Comparison of ENCODE assay signal across 26 mouse cellular contexts in genomic region chr13:20800569-20800968, GRCm38 (mm10). TPM values are rescaled to one million over a fixed set of nuclear protein-coding genes. Genes with fewer than 3 reads are reported as not detected.
A peak's percentile ranks its signal among the peaks of the same experiment; 100 is the strongest.
DNase-seq lines count a peak whose midpoint lies in the region; ATAC-seq and TF ChIP-seq lines count a peak whose summit lies in the region.
"Had no signal": no experiment of that assay in that cellular context is flagged by ENCODE, and none has a peak within 500 bp of the region (broad histone marks: within the 10 kb centered on the region; RNA-seq: fewer than 3 reads in every experiment).

No protein-coding gene starts in this region.

- DNase-seq in embryo, embryonic 10 days (ENCODE audit: low spot score) = peak; percentile 27
- DNase-seq in embryo, embryonic 10.5 days (ENCODE audit: low spot score) = no peak
- DNase-seq in heart, postnatal 4 days = peak; percentile 11
- no peak for DNase-seq in heart, adult 9 months (ENCODE audit: low spot score in 2 of 2)
- peak; percentile 72 for DNase-seq in kidney, postnatal 0 days (ENCODE audit: low spot score)
- no peak for DNase-seq in kidney, postnatal 25 days
- DNase-seq in midbrain, embryonic 11.5 days (ENCODE audit: low spot score, missing footprints) = no peak
- DNase-seq in midbrain, embryonic 14.5 days = no peak
- DNase-seq: cerebellum, adult 11-12 months; cerebellum, postnatal 10 days; gastrocnemius, postnatal 25 days; layer of hippocampus, adult 9-11 months; lung, postnatal 4 days; right cerebral cortex, adult 18-20 months; right cerebral cortex, postnatal 4 days; thymus, postnatal 25 days had no signal

- TF ChIP-seq CTCF in kidney, postnatal 0 days (IDR thresholded peaks at IDR 0.05; ENCODE audit: low read depth) = no peak

- no peak overlapping the region for H3K4me3 ChIP-seq in kidney, postnatal 0 days (replicated peaks; ENCODE audit: low read depth, low read length)
- H3K4me3 ChIP-seq in midbrain, embryonic 11.5 days (ENCODE audit: low read depth, low read length) = no peak overlapping the region
- no peak overlapping the region for H3K4me3 ChIP-seq in midbrain, embryonic 14.5 days (replicated peaks; ENCODE audit: low read depth, low read length)
- H3K4me3 ChIP-seq: forebrain, embryonic 15.5 days; heart, embryonic 15.5 days; hindbrain, embryonic 15.5 days; limb, embryonic 15.5 days; lung, embryonic 15.5 days; myocyte; neural tube, embryonic 13.5 days had no signal

- no peak for ATAC-seq in kidney, postnatal 0 days (replicated peaks; ENCODE audit: low FRiP score, low read depth)
- ATAC-seq in midbrain, embryonic 11.5 days (ENCODE audit: low FRiP score) = peak; percentile 35; the same call in 1 of the 2 replicates
- no peak for ATAC-seq in midbrain, embryonic 14.5 days (ENCODE audit: low FRiP score, low TSS enrichment)
- ATAC-seq: CD4-positive, CD25-positive, alpha-beta regulatory T cell, adult 4 months; forebrain, embryonic 15.5 days; midbrain, embryonic 16.5 days had no signal

- H3K9ac ChIP-seq in kidney, postnatal 0 days (ENCODE audit: low read depth, low read length) = no peak overlapping the region
- H3K9ac ChIP-seq in midbrain, embryonic 11.5 days (ENCODE audit: low read length) = no peak overlapping the region
- H3K9ac ChIP-seq in midbrain, embryonic 14.5 days (replicated peaks; ENCODE audit: low read length) = no peak overlapping the region
- H3K9ac ChIP-seq: forebrain, embryonic 15.5 days; heart, embryonic 15.5 days; hindbrain, embryonic 15.5 days; limb, embryonic 15.5 days; liver, embryonic 14.5 days; lung, embryonic 15.5 days; neural tube, embryonic 13.5 days had no signal

- no peak overlapping the region for H3K27ac ChIP-seq in kidney, postnatal 0 days
- H3K27ac ChIP-seq in midbrain, embryonic 11.5 days (ENCODE audit: low read depth, low read length) = no peak overlapping the region
- no peak overlapping the region for H3K27ac ChIP-seq in midbrain, embryonic 14.5 days (replicated peaks; ENCODE audit: low read depth, low read length)
- H3K27ac ChIP-seq: forebrain, embryonic 15.5 days; heart, embryonic 15.5 days; hindbrain, embryonic 15.5 days; limb, embryonic 15.5 days; liver, embryonic 14.5 days; lung, embryonic 15.5 days; neural tube, embryonic 13.5 days had no signal

- H3K4me1 ChIP-seq in kidney, postnatal 0 days (replicated peaks; ENCODE audit: insufficient read depth, low read length) = no peaks in the 10 kb centered on the region; the same call in 1 of the 2 replicates
- no peaks in the 10 kb centered on the region for H3K4me1 ChIP-seq in midbrain, embryonic 11.5 days (ENCODE audit: control insufficient read depth, insufficient read depth, low read length)
- no peaks in the 10 kb centered on the region for H3K4me1 ChIP-seq in midbrain, embryonic 14.5 days (ENCODE audit: control insufficient read depth, insufficient read depth, low read length)
- H3K4me1 ChIP-seq: forebrain, embryonic 15.5 days; heart, embryonic 15.5 days; hindbrain, embryonic 15.5 days; limb, embryonic 15.5 days; lung, embryonic 15.5 days; neural tube, embryonic 13.5 days had no signal

- no peak overlapping the region for H3K4me2 ChIP-seq in kidney, postnatal 0 days (ENCODE audit: low read length)
- H3K4me2 ChIP-seq in midbrain, embryonic 11.5 days = no peak overlapping the region
- no peak overlapping the region for H3K4me2 ChIP-seq in midbrain, embryonic 14.5 days (ENCODE audit: low read length)
- H3K4me2 ChIP-seq: forebrain, embryonic 15.5 days; heart, embryonic 15.5 days; hindbrain, embryonic 15.5 days; limb, embryonic 15.5 days; lung, embryonic 15.5 days; neural tube, embryonic 13.5 days had no signal

- WGBS in kidney, postnatal 0 days = 39% methylated on average over 3 of the region's 3 CpGs
- WGBS in midbrain, embryonic 11.5 days = 75% methylated on average over 3 of the region's 3 CpGs
- 69% methylated on average over 3 of the region's 3 CpGs for WGBS in midbrain, embryonic 14.5 days

- H3K36me3 ChIP-seq in kidney, postnatal 0 days (ENCODE audit: insufficient read depth, low read length) = no peaks in the 10 kb centered on the region
- H3K36me3 ChIP-seq in midbrain, embryonic 11.5 days (ENCODE audit: control insufficient read depth, insufficient read depth, low read length) = no peaks in the 10 kb centered on the region
- H3K36me3 ChIP-seq in midbrain, embryonic 14.5 days (ENCODE audit: control insufficient read depth, insufficient read depth, low read length) = no peaks in the 10 kb centered on the region
- H3K36me3 ChIP-seq: forebrain, embryonic 15.5 days; heart, embryonic 15.5 days; hindbrain, embryonic 15.5 days; limb, embryonic 15.5 days; lung, embryonic 15.5 days; neural tube, embryonic 13.5 days had no signal

- no peaks in the 10 kb centered on the region for H3K27me3 ChIP-seq in kidney, postnatal 0 days (ENCODE audit: insufficient read depth, low read length)
- no peaks in the 10 kb centered on the region for H3K27me3 ChIP-seq in midbrain, embryonic 11.5 days (ENCODE audit: control insufficient read depth, insufficient read depth, low read length)
- no peaks in the 10 kb centered on the region for H3K27me3 ChIP-seq in midbrain, embryonic 14.5 days (ENCODE audit: control insufficient read depth, insufficient read depth, low read length)
- H3K27me3 ChIP-seq: forebrain, embryonic 15.5 days; heart, embryonic 15.5 days; hindbrain, embryonic 15.5 days; limb, embryonic 15.5 days; lung, embryonic 15.5 days; neural tube, embryonic 13.5 days had no signal

- no peaks in the 10 kb centered on the region for H3K9me3 ChIP-seq in kidney, postnatal 0 days (replicated peaks; ENCODE audit: low read length)
- H3K9me3 ChIP-seq in midbrain, embryonic 11.5 days (ENCODE audit: control insufficient read depth, low read length) = no peaks in the 10 kb centered on the region
- no peaks in the 10 kb centered on the region for H3K9me3 ChIP-seq in midbrain, embryonic 14.5 days (ENCODE audit: control insufficient read depth, low read length)
- H3K9me3 ChIP-seq: forebrain, embryonic 15.5 days; heart, embryonic 15.5 days; hindbrain, embryonic 15.5 days; limb, embryonic 15.5 days; lung, embryonic 15.5 days; neural tube, embryonic 13.5 days had no signal

RNA-seq across cellular contexts. Expression of gene Aoah, which starts 6.7 kb away (rescaled TPM):
- 1 to 10 TPM in 1 of 2 experiments, under 1 TPM in 1; 0.97 to 1.0 TPM for total RNA-seq in heart, postnatal 4 days (2021)
- 4.2 and 5.1 TPM in 2 replicates for polyA plus RNA-seq in kidney, postnatal 0 days (2015; fragmentation: Nextera tagmentation; extraction: Ambion mirVana)
- polyA plus RNA-seq in midbrain, embryonic 11.5 days (2014; fragmentation: Nextera tagmentation; extraction: Ambion mirVana) = 0.87 and 1.1 TPM in 2 replicates
- 0.68 TPM in 1 of 2 replicates, not detected in the other for polyA plus RNA-seq in midbrain, embryonic 14.5 days (2014; fragmentation: Nextera tagmentation; extraction: Ambion mirVana)
- polyA plus RNA-seq: myocyte had no signal

Comparison
In these comparisons a context has a peak if more than half of its experiments do, and no peak if none do; other contexts are left out.
1. DNase-seq: peak in embryo, embryonic 10 days (single experiment), heart, postnatal 4 days (single experiment) and kidney, postnatal 0 days (single experiment); none in embryo, embryonic 10.5 days (single experiment), heart, adult 9 months (0 of 2), kidney, postnatal 25 days (0 of 2), midbrain, embryonic 11.5 days (single experiment) and midbrain, embryonic 14.5 days (single experiment).